Mouse (Mus musculus) neural tube, embryonic 13.5 days (tissue): ENCODE measurements at regions not wholly inside any gene's neighbourhood (a gene's known extent, or its start where the extent isn't known, plus 50 kb on each side); places are given as distances from the start of the nearest gene placed in this dataset.
A peak's percentile ranks its signal among the peaks of the same experiment; 100 is the strongest.

Experiments
- ATAC-seq: fragments of 200-750 bp; cut with Nextera tagmentation; 2 replicates; pipeline ENCODE4 v1.8.0; 2017; ENCODE audit warnings: low read depth, mild to moderate bottlenecking, moderate TSS enrichment, moderate library complexity
- H3K27ac ChIP-seq: fragments of 300-500 bp; sonication (generic); replicated peaks from 2 replicates; pipeline ENCODE4 v1.5.1; 2015; ENCODE audit warnings: moderate library complexity, mild to moderate bottlenecking, inconsistent platforms
- H3K27me3 ChIP-seq: fragments of 300-500 bp; sonication (generic); 2 replicates; pipeline ENCODE4 v1.6.1; 2015; ENCODE audit warnings: mild to moderate bottlenecking, inconsistent platforms
- H3K36me3 ChIP-seq: fragments of 300-500 bp; sonication (generic); 2 replicates; pipeline ENCODE4 v1.6.1; 2015; ENCODE audit warnings: mild to moderate bottlenecking, inconsistent platforms
- H3K4me1 ChIP-seq: fragments of 300-500 bp; sonication (generic); replicated peaks from 2 replicates; pipeline ENCODE4 v1.6.1; 2015; ENCODE audit warnings: inconsistent platforms
- H3K4me2 ChIP-seq: fragments of 300-500 bp; sonication (generic); 2 replicates; pipeline ENCODE4 v1.6.1; 2015; ENCODE audit warnings: inconsistent platforms, mild to moderate bottlenecking, moderate library complexity
- H3K4me3 ChIP-seq: fragments of 300-500 bp; sonication (generic); 2 replicates; pipeline ENCODE4 v1.5.1; 2015; ENCODE audit warnings: mild to moderate bottlenecking, inconsistent platforms
- H3K9ac ChIP-seq: fragments of 300-500 bp; sonication (generic); 2 replicates; pipeline ENCODE4 v1.6.1; 2015; ENCODE audit warnings: moderate library complexity, mild to moderate bottlenecking, inconsistent platforms
- H3K9me3 ChIP-seq: fragments of 300-500 bp; sonication (generic); 2 replicates; pipeline ENCODE4 v1.6.1; 2016; ENCODE audit warnings: inconsistent platforms
- WGBS: fragments of 180-500 bp; shearing (Covaris S2); methylation state at CpG from one replicate; pipeline ENCODE4 v1.1.7; 2015; 5-methylcytosine and 5-hydroxymethylcytosine counted together

- H3K27me3 ChIP-seq: no peaks in the 10 kb centered on the region
- 86% methylated on average over 4 of the region's 4 CpGs for WGBS
- ATAC-seq: no peak
- H3K9me3 ChIP-seq: no peaks in the 10 kb centered on the region
- H3K27ac ChIP-seq: no peak overlapping the region
- no peaks in the 10 kb centered on the region for H3K4me1 ChIP-seq
- H3K9ac ChIP-seq: no peak overlapping the region
- H3K36me3 ChIP-seq: no peaks in the 10 kb centered on the region
- no peak overlapping the region for H3K4me2 ChIP-seq
- H3K4me3 ChIP-seq: no peak overlapping the region
These were observed 81.0 kb upstream of the Ccdc39 start for GRCm38 (mm10) chr3:33925072-33925471.

DNA sequence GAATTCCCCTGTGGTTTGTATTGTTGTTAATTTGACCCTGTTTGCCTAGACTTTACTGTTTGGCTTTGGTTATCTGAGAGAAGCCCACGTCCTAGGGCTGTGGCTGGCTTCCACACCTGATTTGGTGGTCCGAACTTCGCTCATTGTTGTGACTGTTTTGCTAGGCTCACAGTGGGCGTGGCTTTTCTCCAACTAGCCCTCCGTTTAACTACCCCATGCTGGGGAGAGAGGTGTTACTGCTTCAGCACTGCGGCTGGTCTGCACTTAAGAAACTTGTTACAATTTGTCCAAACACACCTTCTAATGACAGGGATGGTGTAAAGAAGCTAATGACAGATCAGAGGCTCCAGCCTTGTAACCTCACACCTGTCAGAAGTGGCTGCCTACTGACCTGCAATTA lies 64.7 kb upstream of the Fxr1 start:
- H3K9me3 ChIP-seq: no peaks in the 10 kb centered on the region
- H3K27me3 ChIP-seq: peaks cover 15% of the 10 kb centered on the region

DNA sequence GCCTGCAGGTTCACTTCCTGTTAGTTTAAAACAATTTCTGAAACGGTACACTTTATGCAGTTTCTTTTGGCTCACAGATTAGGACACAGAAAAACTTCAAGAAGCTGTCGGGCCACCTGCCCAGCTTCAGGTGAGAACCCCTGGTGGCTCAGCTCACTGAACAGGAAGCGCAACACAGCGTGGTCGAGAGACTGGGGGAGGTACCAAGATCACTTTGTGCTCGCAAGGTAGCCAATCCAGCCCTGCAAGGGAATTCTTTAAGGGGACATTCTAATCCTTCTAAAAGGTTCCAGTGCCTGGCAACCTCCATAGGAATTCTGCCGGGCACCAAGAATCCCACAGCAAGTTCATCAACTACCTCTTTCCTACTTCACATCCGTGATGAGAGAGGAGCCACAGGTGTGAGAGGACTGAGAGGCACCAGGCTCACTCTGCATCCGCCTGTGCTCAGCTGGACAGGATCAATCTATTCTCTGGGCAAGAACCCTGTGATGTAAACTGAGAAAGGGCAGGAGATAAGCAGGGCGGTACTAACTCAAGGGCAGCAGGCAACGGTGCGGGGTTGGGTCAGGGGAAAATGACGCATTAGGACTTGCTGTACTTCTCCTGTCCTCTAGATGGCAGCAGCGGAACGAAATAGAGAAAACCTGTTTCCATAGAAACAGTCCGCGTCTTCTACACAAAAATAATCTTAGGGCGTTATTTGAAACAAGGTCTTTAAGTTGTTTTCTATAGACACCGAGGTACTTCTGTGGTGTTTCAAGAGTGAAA lies 63.7 kb upstream of the Fxr1 start:
- peaks cover 16% of the 10 kb centered on the region for H3K4me1 ChIP-seq
- WGBS: 2% methylated on average over 19 of the region's 19 CpGs
- peak overlapping the region; percentile 44 for H3K4me2 ChIP-seq
- H3K27ac ChIP-seq: no peak overlapping the region
- H3K9ac ChIP-seq: no peak overlapping the region
- no peaks in the 10 kb centered on the region for H3K36me3 ChIP-seq
- no peaks in the 10 kb centered on the region for H3K9me3 ChIP-seq
- H3K4me3 ChIP-seq: peak overlapping the region; percentile 9; the same call in 1 of the 2 replicates
- ATAC-seq: peak; percentile 74
- H3K27me3 ChIP-seq: peaks cover 15% of the 10 kb centered on the region

More for the DNA sequence above, 64.7 kb upstream of the Fxr1 start:
- ATAC-seq: no peak
- H3K36me3 ChIP-seq: no peaks in the 10 kb centered on the region
- no peak overlapping the region for H3K27ac ChIP-seq
- 1% methylated on average over 6 of the region's 6 CpGs for WGBS
- H3K9ac ChIP-seq: no peak overlapping the region
- H3K4me2 ChIP-seq: no peak overlapping the region
- peaks cover 16% of the 10 kb centered on the region for H3K4me1 ChIP-seq
- H3K4me3 ChIP-seq: no peak overlapping the region

DNA sequence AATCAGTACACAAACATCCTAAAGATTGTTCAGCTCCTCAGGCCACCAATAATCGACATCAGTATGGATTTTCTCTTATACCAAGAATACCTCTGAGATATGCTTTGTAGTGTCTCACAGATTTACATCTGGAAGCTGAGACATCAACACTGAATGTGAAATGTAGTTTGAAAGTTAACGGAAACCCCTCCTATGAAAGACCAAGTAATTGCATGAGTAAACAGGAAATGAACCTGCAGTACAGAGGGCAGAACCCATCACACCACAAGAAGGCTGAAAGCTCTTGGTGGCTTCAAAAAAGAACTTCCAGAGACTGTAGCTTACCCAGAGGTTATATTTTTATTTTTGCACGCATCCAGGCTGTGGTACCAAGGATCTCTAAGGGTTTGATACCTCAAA lies 63.1 kb upstream of the Fxr1 start:
- no peaks in the 10 kb centered on the region for H3K36me3 ChIP-seq
- no peak overlapping the region for H3K27ac ChIP-seq
- peaks cover 15% of the 10 kb centered on the region for H3K27me3 ChIP-seq
- H3K4me3 ChIP-seq: no peak overlapping the region
- 50% methylated on average over 3 of the region's 3 CpGs for WGBS
- ATAC-seq: no peak
- peaks cover 16% of the 10 kb centered on the region for H3K4me1 ChIP-seq
- H3K4me2 ChIP-seq: no peak overlapping the region
- H3K9me3 ChIP-seq: no peaks in the 10 kb centered on the region
- no peak overlapping the region for H3K9ac ChIP-seq

DNA sequence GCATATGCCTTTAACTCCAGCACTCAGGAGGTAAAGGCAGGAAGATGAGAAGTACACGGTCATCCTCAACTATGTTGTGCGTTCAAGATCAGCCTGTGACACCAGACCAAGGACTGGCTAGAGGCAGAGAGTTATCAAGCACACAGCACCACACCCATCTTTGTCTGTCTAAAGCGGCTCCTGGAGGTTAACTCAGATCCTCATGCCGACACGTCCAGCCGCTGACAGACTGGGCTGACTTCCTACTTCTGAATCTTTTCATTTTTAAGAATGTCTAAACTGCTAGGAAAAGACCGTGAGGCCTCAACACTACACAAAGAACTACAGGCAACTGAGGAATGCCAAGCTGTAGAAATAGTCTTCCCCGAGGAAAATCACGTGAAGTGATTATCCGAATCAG lies 62.1 kb upstream of the Fxr1 start:
- no peak overlapping the region for H3K27ac ChIP-seq
- H3K4me3 ChIP-seq: no peak overlapping the region
- WGBS: 90% methylated on average over 10 of the region's 10 CpGs
- H3K4me2 ChIP-seq: no peak overlapping the region
- no peaks in the 10 kb centered on the region for H3K36me3 ChIP-seq
- no peak for ATAC-seq
- no peak overlapping the region for H3K9ac ChIP-seq
- peaks cover 16% of the 10 kb centered on the region for H3K4me1 ChIP-seq
- H3K9me3 ChIP-seq: no peaks in the 10 kb centered on the region
- H3K27me3 ChIP-seq: peaks cover 15% of the 10 kb centered on the region

GRCm38 (mm10) chr3:33958216-33958615 lies 61.5 kb upstream of the Fxr1 start:
- Histone ChIP-seq H3K27me3 (peaks cover 15% of the 10 kb centered on the region), H3K4me1 (peaks cover 16% of the 10 kb centered on the region), H3K27ac (no peak overlapping the region), H3K9me3 (no peaks in the 10 kb centered on the region), H3K4me2 (no peak overlapping the region), H3K9ac (no peak overlapping the region), H3K4me3 (no peak overlapping the region), H3K36me3 (no peaks in the 10 kb centered on the region)
- 93% methylated on average over 4 of the region's 4 CpGs for WGBS
- no peak for ATAC-seq

GRCm38 (mm10) chr3:33960211-33960610 lies 59.5 kb upstream of the Fxr1 start:
- Histone ChIP-seq H3K4me2 (no peak overlapping the region), H3K9ac (no peak overlapping the region), H3K27ac (no peak overlapping the region), H3K4me3 (no peak overlapping the region), H3K4me1 (peaks cover 11% of the 10 kb centered on the region), H3K36me3 (no peaks in the 10 kb centered on the region), H3K27me3 (peaks cover 10% of the 10 kb centered on the region), H3K9me3 (no peaks in the 10 kb centered on the region)
- no peak for ATAC-seq
- WGBS: 57% methylated on average over 6 of the region's 6 CpGs

DNA sequence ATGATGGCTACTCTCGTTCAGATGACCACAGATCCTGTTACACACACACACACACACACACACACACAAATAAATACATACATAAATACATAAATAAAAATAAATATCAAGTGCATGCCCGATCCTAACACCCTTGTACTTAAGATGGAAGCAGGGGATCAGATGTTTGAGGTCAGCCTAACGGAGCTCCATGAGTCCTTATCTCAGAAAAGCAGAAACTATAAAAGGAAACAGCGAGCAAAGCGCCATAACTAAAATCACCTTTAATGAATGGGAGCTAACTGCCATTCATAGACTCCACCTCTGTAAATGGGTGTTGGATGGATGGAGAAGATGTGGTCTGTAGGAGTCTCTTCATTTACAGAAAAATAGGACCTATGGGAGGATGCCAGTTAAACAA lies 56.8 kb upstream of the Fxr1 start:
- H3K9ac ChIP-seq: no peak overlapping the region
- H3K27me3 ChIP-seq: no peaks in the 10 kb centered on the region
- no peak for ATAC-seq
- no peaks in the 10 kb centered on the region for H3K9me3 ChIP-seq
- WGBS: 88% methylated on average over 5 of the region's 5 CpGs
- H3K4me1 ChIP-seq: no peaks in the 10 kb centered on the region
- no peak overlapping the region for H3K4me2 ChIP-seq
- H3K36me3 ChIP-seq: no peaks in the 10 kb centered on the region
- no peak overlapping the region for H3K27ac ChIP-seq
- H3K4me3 ChIP-seq: no peak overlapping the region

- no peak for ATAC-seq
- H3K4me1 ChIP-seq: no peaks in the 10 kb centered on the region
- 84% methylated on average over 8 of the region's 8 CpGs for WGBS
- H3K27ac ChIP-seq: no peak overlapping the region
- H3K36me3 ChIP-seq: no peaks in the 10 kb centered on the region
- no peaks in the 10 kb centered on the region for H3K27me3 ChIP-seq
- no peak overlapping the region for H3K4me3 ChIP-seq
- H3K9me3 ChIP-seq: no peaks in the 10 kb centered on the region
- H3K4me2 ChIP-seq: no peak overlapping the region
- no peak overlapping the region for H3K9ac ChIP-seq
These were observed 52.6 kb upstream of the Fxr1 start for GRCm38 (mm10) chr3:33967184-33967583.
